Mouse (Mus musculus): Measurements from ENCODE around the gene Gclc.

DNA sequence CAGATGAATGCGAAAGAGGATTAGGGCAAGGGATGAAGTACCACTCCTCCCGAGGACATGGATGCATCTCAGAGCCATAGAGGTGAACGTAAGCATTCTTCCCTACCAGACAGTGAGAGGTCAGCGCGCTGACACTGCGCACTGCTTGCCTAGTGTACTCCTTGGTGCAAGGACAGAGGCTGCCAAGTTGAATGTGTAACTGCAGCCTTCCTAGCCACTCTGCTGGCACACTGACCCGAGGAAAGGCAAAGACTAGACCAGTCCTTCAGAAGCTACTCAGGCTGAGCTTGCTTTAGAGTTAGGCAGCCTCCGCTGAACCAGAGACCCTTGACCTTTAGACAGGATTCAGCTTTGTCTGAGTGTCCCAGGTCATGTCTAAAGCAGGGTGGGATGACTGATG is 11.9 kb downstream of the Gclc start:
- TF ChIP-seq CTCF (IDR thresholded peaks at IDR 0.05; ENCODE audit: control insufficient read depth, insufficient read depth, insufficient read length) (no peak), FOSL1 (IDR thresholded peaks at IDR 0.05; ENCODE audit: insufficient read depth, low read length, poor library complexity, severe bottlenecking) (no peak), MYOD1 (IDR thresholded peaks at IDR 0.05; ENCODE audit: control insufficient read depth, insufficient read length, low read depth) (no peak), MYOG (IDR thresholded peaks at IDR 0.05; ENCODE audit: control insufficient read depth, extremely low read depth, insufficient read length) (no peak), MAX (IDR thresholded peaks at IDR 0.05) (no peak)
